Mouse (Mus musculus): Measurements from ENCODE around the gene Ptprr.

GRCm38 (mm10) chr10:116268343-116268742, 250.3 kb downstream of the Ptprr start:
- TF ChIP-seq CTCF (IDR thresholded peaks at IDR 0.05; ENCODE audit: insufficient read depth, low read depth, low read length) (no peak), POLR2A (IDR thresholded peaks at IDR 0.05; ENCODE audit: insufficient read depth, low read depth, low read length) (no peak)
